Mouse (Mus musculus) left cerebral cortex, postnatal 10 days (tissue): ENCODE measurements at regions not wholly inside any gene's neighbourhood (a gene's known extent, or its start where the extent isn't known, plus 50 kb on each side); places are given as distances from the start of the nearest gene placed in this dataset.
A peak's percentile ranks its signal among the peaks of the same experiment; 100 is the strongest.

Experiments
- DNase-seq, 2 experiments: peaks; one replicate each; pipeline ENCODE4 v3.0.0; 2021 to 2022; ENCODE audit warnings: low spot score in 2 of 2, mixed read lengths in 1 of 2; ENCODE audit errors: extremely low spot score in 1 of 2
- intact Hi-C: fragments of 180-260 bp; cut with DNase I; formaldehyde crosslinking; loops from one replicate; pipeline ENCODE4 v1.15.1; 2025

- DNase-seq: peak; percentile 35 to 73
- intact Hi-C loops: loop anchor here (5.0 kb wide), 2 partner anchors 424 to 1094 kb away; no protein-coding TSS in a partner anchor
Observed at GRCm38 (mm10) chr7:39847914-39848782, 330.6 kb downstream of the Zfp619 start.

DNA sequence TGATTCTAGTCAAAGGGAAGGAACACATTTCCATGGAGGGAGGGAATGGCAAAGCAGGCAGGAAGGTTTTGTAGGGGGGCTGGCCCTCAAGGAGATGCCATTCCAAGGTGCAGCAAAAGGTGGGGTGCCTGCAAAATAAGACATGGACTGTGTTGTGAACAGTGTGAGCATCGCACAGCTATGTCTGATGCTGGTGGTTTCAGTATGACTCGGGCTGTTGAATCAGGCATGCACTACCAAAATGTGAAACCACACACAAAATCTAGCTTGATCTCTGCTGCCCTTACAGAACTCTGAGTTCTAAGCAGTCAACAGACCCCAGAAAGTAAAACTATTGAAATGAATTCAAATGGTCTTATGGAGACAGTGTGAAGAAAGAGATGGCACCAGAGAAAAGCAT is 339.7 kb downstream of the Zfp619 start:
- intact Hi-C loops: no loop called here
- no peak for DNase-seq

DNA sequence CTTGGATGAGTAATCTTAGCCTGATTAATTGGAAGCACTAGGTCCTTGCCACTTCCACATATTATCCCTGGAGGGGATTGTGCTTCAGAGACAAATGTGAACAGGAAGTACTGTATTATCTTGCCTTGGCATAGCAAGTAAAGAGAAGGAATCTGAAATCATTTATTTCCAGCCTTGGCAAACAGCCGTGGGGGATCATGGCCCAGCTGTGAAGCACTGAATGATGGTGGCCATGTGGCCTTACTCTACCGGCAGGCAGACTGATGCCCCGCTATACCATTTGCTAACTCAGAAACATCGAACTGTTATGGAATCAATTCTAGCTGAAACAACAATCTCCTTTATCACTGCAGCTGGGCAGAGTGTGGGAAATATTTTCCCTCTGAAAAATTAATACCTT is 345.3 kb downstream of the Zfp619 start:
- no peak for DNase-seq
- intact Hi-C loops: no loop called here

- DNase-seq: no peak
- intact Hi-C loops: no loop called here
Observed at GRCm38 (mm10) chr7:39864130-39864529, 346.6 kb downstream of the Zfp619 start.

DNA sequence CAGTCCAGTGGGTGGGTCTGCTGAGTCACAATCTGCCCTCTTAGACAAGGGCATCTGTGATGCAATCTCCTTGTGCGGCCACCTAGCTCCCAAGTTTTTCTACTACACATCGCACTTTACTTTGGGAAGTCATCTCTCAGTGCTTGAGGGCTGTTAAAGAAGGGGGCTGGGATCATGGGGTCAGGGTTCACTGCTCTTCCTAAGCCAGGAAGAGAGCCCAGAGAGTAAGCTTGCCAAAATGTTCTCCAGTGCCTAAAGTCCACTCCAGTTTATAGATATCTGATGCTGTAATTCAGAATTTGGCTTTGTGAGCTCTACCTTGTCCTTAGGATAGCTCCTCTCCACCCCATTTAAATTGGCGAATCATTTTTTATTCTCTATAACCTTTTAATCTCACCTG is 347.2 kb downstream of the Zfp619 start:
- no peak for DNase-seq
- intact Hi-C loops: no loop called here

DNA sequence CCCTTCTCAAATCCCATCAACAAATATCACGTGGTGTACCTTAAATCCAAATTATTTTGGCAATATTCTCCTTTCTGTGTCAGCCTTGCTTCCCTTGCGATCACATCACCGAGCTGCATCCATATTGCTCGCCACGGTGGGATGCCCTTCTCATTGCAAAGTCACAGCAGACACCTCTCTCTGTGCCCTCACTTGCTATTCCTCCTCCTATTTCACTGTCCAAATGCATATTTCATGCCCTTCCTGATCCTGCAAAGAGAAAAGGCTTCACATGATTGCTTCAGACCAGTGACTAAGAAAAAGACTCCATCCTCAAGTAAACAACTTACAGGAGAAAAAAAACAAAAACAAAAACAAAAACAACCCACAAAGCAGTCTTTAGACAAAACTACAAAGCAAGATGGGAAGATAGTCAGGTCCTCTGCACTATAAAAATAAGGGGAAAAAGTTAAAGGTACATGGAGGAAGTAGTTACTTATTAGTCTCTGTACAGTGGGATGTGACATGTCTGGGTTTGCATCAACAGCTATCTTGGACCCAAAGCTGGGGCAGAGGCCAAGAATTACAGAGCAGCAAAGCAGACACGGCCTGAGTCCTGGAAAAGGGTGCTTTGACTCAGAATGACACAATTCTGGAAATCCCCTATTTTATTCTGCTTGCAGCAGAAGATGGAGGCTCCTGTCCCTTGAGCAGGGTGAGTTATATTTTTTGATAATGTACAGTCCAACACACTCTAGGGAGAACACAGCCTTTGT is 349.3 kb downstream of the Zfp619 start:
- intact Hi-C loops: no loop called here
- DNase-seq: no peak

DNA sequence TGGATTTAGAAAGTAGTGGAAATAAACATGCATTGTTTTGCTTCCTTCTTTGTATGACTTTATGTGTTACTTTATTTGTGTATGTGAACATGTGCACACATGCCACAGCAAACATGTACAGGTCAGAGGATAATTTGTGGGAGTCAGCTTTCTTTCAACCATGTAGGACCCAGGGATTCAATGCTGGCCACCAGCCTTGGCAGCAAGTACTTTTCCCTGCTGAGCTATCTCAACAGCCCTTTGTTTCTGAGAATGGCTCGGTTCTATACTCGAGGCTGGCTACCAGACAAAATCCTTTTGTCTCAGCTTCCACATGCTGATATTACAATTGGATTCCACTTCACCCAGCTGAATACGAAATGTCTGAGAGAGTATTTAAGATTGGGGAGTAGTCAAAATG is 349.9 kb downstream of the Zfp619 start:
- intact Hi-C loops: no loop called here
- DNase-seq: no peak

DNA sequence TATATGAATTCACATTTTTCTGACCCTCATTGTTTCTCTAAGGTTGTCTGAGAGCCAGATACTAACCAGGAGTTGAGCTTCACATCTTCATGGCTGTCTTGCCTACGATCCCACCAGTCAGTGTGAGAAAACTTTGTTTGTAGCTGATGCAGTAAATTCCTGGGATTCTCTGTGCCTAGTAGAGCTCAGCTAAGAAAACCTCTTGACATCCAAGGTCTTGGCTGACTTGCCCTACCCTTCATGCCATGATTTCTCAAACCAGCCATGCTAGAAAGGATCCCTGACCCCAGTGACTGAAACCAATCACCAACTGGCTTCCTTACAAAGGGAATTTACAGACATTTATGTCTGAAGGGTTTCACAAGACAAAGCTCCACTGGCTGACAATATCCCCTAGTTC is 364.5 kb downstream of the Zfp619 start:
- intact Hi-C loops: no loop called here
- DNase-seq: no peak

DNA sequence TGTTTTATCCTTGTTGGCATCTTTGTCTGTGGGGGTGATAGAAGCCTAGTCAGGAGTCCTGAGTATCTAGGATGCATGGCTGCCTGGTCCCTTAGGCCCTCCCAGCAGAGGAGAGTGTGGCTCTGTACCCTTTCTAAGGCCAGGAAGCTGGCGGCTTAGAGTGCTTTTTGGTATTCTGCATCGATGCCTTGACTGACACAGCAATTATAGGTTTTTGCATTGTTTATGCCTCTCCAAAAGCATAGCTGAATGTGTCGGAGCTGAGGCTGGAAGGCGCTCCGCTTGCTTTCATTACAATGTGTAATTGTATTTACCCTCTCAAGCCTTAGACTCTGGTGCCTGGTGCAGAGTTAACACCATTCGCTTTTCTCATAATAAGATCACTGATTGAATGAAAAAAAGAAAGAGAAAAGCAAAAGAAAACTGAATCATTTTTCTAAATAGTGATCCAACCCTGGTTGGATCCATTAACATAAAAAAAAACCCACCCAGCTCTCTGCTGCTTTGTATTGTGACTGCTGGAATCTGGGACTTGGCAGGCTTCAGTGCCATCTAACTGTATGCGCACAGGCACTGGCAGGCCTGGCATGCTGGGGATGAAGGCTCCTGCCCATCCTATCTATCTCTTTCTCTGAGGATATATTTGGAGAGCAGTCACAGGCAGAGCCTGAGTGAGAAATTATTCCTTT is 376.8 kb downstream of the Zfp619 start:
- intact Hi-C loops: no loop called here

GRCm38 (mm10) chr7:39896918-39897317 is 379.4 kb downstream of the Zfp619 start:
- intact Hi-C loops: no loop called here
- no peak for DNase-seq

More for the DNA sequence above, 376.8 kb downstream of the Zfp619 start:
- peak in 1 of 2 experiments; percentile 5 for DNase-seq

DNA sequence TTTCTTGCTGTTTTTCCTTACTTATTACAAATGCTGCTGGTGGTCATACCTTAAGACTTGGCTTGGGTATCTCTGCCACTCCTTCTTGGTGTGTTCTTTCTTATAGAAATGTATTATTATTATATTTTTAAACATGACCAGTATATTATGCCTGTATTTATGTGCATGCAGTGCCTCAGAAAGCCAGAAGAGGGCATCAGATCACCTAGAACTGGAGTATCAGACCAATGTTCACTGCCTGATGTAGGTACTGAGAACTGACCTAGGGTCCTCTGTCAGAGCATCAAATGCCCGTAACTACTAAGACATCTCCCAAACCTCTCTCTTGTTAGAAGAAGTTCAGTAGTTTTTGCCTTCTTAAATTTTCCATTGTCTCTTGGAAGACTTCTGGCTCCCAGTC is 380.7 kb downstream of the Zfp619 start:
- no peak for DNase-seq

DNA sequence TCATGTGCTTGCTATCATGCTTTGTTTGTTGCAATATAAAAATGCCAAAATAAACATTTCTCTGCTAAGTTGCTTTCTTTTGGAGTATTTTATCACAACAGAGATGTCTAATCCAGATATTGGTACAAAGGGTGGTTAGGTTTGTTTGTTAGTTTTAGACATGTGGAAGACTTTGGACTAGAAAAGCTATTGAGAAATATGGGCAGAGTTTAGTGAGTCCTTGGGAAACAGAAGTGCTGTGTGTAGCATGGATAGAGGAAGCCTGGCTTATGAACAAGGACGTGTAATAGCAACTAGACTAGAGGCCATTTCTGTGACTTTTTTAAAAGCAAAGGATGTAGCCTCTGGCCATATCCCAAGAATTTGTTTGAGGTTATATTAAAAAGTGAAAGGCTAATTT is 416.4 kb downstream of the Zfp619 start:
- intact Hi-C loops: no loop called here
- DNase-seq: no peak

More for the DNA sequence above, 380.7 kb downstream of the Zfp619 start:
- intact Hi-C loops: no loop called here

- intact Hi-C loops: no loop called here
- DNase-seq: no peak
Observed at GRCm38 (mm10) chr7:39937262-39937661, 419.7 kb downstream of the Zfp619 start.

DNA sequence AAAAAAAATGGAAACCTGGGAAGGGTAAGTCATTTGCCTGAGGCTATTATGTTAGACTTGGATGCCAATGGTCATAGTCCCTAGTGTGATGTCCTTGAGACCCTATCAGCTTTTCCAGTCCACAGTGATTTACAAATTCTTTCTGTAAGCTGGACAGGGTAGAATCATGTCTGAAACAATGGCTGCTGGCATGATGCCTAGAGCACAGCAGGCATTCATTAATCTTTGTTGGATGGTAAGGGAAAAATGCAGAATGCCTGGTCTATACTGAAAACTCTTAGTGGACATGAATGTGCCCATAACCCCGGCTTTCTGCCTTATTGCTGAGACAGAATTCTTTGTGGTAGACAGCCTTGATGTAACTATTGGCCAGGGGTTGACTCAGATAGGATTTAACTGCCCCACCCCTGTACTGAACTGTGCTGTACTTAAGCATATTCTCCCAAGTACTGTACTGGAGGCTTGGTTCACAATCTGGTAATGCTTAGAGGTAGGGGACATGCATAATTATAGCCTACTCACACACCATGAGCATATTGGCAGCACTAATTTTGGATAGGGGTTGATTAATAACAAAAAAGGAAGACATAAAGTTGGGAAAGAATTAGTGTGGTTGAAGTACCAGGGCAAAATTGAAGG is 424.8 kb downstream of the Zfp619 start:
- intact Hi-C loops: no loop called here

GRCm38 (mm10) chr7:39954110-39954509 is 436.5 kb downstream of the Zfp619 start:
- intact Hi-C loops: no loop called here
- no peak for DNase-seq

More for the DNA sequence above, 424.8 kb downstream of the Zfp619 start:
- no peak for DNase-seq

GRCm38 (mm10) chr7:39954931-39955330 is 437.4 kb downstream of the Zfp619 start:
- intact Hi-C loops: no loop called here
- no peak for DNase-seq

- intact Hi-C loops: no loop called here
- DNase-seq: no peak
Observed at GRCm38 (mm10) chr7:39978121-39978520, 460.6 kb downstream of the Zfp619 start.

DNA sequence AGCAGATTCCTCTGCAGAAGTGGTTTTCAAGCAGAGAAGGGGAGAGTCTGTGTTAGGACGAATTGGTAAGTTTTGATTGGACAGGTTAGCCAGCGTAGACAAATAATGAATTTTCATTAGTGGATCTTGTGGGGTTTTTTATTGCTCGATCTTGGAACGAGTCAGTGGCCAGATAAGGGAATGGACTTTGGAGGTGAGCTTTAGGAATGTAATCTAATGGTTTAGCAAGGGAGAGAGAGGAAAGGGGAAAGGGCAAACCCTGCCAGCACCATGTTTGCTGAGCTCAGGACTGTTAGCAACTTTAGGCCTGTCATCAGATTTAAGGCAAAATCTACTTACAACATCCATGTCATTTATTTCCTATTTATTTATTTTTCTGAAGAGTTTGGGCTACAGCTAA is 464.1 kb downstream of the Zfp619 start:
- no peak for DNase-seq
- intact Hi-C loops: no loop called here
